Mouse (Mus musculus): ENCODE measurements at regions not wholly inside any gene's neighbourhood (a gene's known extent, or its start where the extent isn't known, plus 50 kb on each side); places are given as distances from the start of the nearest gene placed in this dataset.

DNA sequence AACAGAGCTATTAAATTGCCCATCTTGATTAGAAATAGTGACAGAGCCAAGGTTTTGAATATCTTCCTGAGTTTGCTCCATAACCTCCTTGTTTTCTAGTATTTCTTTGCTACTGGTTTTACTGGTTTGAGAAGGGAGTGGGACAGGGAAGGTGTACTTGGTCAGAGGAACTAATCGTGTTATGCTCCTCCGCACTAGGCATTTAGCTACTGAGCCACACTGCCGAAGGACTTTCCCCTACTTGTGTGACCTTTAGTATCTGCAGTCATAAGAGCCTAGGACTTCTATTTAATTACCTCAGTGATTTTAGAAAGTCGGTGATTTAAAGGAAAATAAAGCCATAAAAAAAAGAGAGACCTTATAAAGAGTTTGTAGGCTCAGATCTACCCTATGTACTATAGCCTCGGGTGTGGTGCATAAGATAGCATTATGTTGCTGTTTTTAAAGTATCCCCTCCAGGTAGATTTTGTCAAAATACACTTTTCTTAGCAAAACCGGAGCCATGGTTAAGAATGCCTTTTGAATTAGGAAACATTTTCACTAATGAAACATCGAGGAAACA is 158.5 kb upstream of the Dpt start:
- no peak overlapping the region for H3K9ac ChIP-seq (ENCODE audit: low read depth, low read length)
- H3K4me1 ChIP-seq (replicated peaks; ENCODE audit: insufficient read depth, low read length) = no peaks in the 10 kb centered on the region
- H3K9me3 ChIP-seq (replicated peaks; ENCODE audit: low read length) = no peaks in the 10 kb centered on the region
- no peak overlapping the region for H3K4me3 ChIP-seq (replicated peaks; ENCODE audit: low read depth, low read length)
- H3K4me2 ChIP-seq (ENCODE audit: low read length) = no peak overlapping the region
- H3K27me3 ChIP-seq (ENCODE audit: insufficient read depth, low read length) = no peaks in the 10 kb centered on the region
- no peak for TF ChIP-seq CTCF (IDR thresholded peaks at IDR 0.05; ENCODE audit: low read depth)
- 80% methylated on average over 7 of the region's 7 CpGs for WGBS
- no peak for ATAC-seq (replicated peaks; ENCODE audit: low FRiP score, low read depth)
- no peaks in the 10 kb centered on the region for H3K36me3 ChIP-seq (ENCODE audit: insufficient read depth, low read length)
- DNase-seq (ENCODE audit: low spot score) = no peak
- H3K27ac ChIP-seq = no peak overlapping the region

DNA sequence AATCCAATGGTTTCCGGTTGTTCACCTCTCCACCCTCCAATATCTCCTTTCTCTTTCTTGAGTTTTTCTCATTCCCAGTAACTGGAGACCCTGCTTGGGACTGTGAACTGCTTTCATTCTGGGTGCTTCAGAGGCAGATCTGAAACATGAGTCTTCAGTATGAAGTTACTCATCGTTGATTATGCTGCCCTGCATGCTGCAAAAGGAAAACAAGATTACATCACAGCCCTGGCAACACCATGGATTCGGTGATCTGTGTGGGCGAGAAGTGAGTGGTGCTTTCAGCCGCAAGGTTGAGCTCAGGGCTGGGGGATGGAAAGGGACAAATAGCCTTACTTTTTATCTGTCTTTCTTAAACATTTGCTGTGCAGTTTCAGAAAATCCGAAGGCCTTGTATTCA is 164.8 kb upstream of the Dpt start:
- TF ChIP-seq CTCF (IDR thresholded peaks at IDR 0.05; ENCODE audit: low read depth) = no peak
- no peak overlapping the region for H3K4me2 ChIP-seq (ENCODE audit: low read length)
- 46% methylated on average over 6 of the region's 6 CpGs for WGBS
- H3K36me3 ChIP-seq (ENCODE audit: insufficient read depth, low read length) = no peaks in the 10 kb centered on the region
- H3K27me3 ChIP-seq (ENCODE audit: insufficient read depth, low read length) = no peaks in the 10 kb centered on the region
- no peak overlapping the region for H3K4me3 ChIP-seq (replicated peaks; ENCODE audit: low read depth, low read length)
- no peaks in the 10 kb centered on the region for H3K4me1 ChIP-seq (replicated peaks; ENCODE audit: insufficient read depth, low read length)
- DNase-seq (ENCODE audit: low spot score) (peak; percentile 69), ATAC-seq (replicated peaks; ENCODE audit: low FRiP score, low read depth) (0 out of 2 replicates have a peak, but pooled peaks have one; percentile 33)
- no peak overlapping the region for H3K27ac ChIP-seq
- no peaks in the 10 kb centered on the region for H3K9me3 ChIP-seq (replicated peaks; ENCODE audit: low read length)
- H3K9ac ChIP-seq (ENCODE audit: low read depth, low read length) = no peak overlapping the region

DNA sequence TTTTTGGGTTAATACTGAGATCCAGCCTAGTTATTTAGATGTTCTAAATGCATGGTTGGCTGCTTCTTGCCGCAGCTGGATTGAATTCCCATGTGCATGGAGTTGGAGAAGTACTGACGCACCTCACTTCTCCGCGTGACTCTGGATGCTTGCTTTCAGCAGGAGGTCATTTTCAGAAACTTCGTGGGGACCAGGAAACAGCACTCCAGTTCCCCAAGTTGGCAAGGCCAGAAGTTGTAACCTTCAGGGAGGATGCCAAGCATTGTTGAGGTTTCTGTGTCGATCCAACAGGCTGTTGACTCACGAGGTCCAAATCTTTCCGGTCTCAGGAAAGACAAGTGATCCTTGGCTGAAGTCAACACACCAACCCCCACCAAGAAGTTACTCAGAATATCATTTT is 167.6 kb upstream of the Dpt start:
- Histone ChIP-seq H3K36me3 (ENCODE audit: insufficient read depth, low read length) (no peaks in the 10 kb centered on the region), H3K9ac (ENCODE audit: low read depth, low read length) (no peak overlapping the region), H3K27ac (no peak overlapping the region), H3K27me3 (ENCODE audit: insufficient read depth, low read length) (no peaks in the 10 kb centered on the region), H3K4me1 (replicated peaks; ENCODE audit: insufficient read depth, low read length) (no peaks in the 10 kb centered on the region), H3K9me3 (replicated peaks; ENCODE audit: low read length) (no peaks in the 10 kb centered on the region), H3K4me2 (ENCODE audit: low read length) (no peak overlapping the region), H3K4me3 (replicated peaks; ENCODE audit: low read depth, low read length) (no peak overlapping the region)
- TF ChIP-seq CTCF (IDR thresholded peaks at IDR 0.05; ENCODE audit: low read depth) = no peak
- 62% methylated on average over 8 of the region's 8 CpGs for WGBS
- no peak for DNase-seq (ENCODE audit: low spot score)
- no peak for ATAC-seq (replicated peaks; ENCODE audit: low FRiP score, low read depth)

DNA sequence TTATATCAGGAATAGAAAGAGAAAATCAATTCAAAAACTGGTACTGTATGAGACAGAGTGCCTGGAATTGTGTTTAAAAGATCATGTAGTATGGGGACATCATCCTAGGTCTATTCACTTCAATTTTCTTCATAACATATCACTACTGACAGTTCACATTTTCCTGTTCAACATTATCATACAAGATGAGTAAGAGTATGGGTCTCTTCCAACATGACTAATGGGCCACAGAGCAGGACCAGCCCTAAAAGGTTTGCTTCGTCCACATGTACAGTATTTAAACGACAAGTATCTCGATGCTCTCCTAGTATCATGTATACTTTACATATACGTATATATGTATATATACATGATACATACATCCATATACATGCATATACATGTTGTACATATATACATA is 164.8 kb upstream of the Atp1b1 start:
- Histone ChIP-seq H3K9ac (ENCODE audit: low read depth, low read length) (no peak overlapping the region), H3K4me2 (ENCODE audit: low read length) (no peak overlapping the region), H3K27ac (no peak overlapping the region), H3K36me3 (ENCODE audit: insufficient read depth, low read length) (no peaks in the 10 kb centered on the region), H3K9me3 (replicated peaks; ENCODE audit: low read length) (no peaks in the 10 kb centered on the region), H3K4me1 (replicated peaks; ENCODE audit: insufficient read depth, low read length) (no peaks in the 10 kb centered on the region), H3K4me3 (replicated peaks; ENCODE audit: low read depth, low read length) (no peak overlapping the region), H3K27me3 (ENCODE audit: insufficient read depth, low read length) (no peaks in the 10 kb centered on the region)
- DNase-seq (ENCODE audit: low spot score) (no peak), ATAC-seq (replicated peaks; ENCODE audit: low FRiP score, low read depth) (no peak)
- 88% methylated on average over 4 of the region's 4 CpGs for WGBS
- TF ChIP-seq CTCF (IDR thresholded peaks at IDR 0.05; ENCODE audit: low read depth) = no peak

DNA sequence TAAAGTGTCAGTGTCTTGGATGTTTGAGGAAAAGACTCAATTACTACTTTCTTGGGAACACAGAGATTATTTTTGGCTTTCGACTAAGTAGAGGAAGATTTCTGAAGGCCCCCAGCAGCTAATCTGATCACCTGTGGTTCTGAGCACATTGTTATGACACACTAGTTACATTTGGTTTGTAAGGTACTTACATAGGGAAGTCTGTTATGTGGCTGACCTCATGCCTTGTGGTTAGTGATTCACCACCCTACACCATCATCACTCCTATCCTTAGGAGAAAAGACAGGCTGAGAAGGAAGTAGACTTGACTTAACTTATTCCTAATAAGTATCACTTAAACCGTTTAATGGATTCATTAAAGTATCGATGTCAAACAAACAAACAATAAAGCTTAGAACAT is 164.3 kb upstream of the Atp1b1 start:
- no peak for ATAC-seq (replicated peaks; ENCODE audit: low FRiP score, low read depth)
- H3K36me3 ChIP-seq (ENCODE audit: insufficient read depth, low read length) = no peaks in the 10 kb centered on the region
- 94% methylated on average over 3 of the region's 3 CpGs for WGBS

DNA sequence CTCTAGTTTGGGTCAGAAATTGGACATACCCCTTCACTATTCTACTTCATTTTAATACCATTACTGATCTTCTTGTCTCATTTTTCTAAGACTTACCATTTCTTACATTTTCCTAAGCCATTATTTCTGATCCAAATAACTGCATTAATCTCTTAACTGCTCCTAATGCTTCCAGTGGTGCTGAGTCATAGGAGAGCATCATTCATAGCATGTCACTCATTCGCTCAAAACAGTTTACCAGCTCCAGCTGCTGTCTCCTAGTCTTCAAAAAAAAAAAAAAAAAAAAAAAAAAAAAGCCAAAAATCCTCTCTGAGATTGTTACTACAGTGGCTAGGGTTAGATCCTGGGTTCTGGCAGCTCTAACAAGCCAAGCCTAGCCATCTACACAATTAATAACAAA is 162.0 kb upstream of the Atp1b1 start:
- 82% methylated on average over 1 of the region's 1 CpGs for WGBS
- no peak overlapping the region for H3K27ac ChIP-seq
- TF ChIP-seq CTCF (IDR thresholded peaks at IDR 0.05; ENCODE audit: low read depth) = no peak

More for the DNA sequence above, 164.3 kb upstream of the Atp1b1 start:
- Histone ChIP-seq H3K9ac (ENCODE audit: low read depth, low read length) (no peak overlapping the region), H3K27me3 (ENCODE audit: insufficient read depth, low read length) (no peaks in the 10 kb centered on the region), H3K4me2 (ENCODE audit: low read length) (no peak overlapping the region), H3K27ac (no peak overlapping the region), H3K4me3 (replicated peaks; ENCODE audit: low read depth, low read length) (no peak overlapping the region), H3K4me1 (replicated peaks; ENCODE audit: insufficient read depth, low read length) (no peaks in the 10 kb centered on the region), H3K9me3 (replicated peaks; ENCODE audit: low read length) (no peaks in the 10 kb centered on the region)
- no peak for DNase-seq (ENCODE audit: low spot score)
- TF ChIP-seq CTCF (IDR thresholded peaks at IDR 0.05; ENCODE audit: low read depth) = no peak

DNA sequence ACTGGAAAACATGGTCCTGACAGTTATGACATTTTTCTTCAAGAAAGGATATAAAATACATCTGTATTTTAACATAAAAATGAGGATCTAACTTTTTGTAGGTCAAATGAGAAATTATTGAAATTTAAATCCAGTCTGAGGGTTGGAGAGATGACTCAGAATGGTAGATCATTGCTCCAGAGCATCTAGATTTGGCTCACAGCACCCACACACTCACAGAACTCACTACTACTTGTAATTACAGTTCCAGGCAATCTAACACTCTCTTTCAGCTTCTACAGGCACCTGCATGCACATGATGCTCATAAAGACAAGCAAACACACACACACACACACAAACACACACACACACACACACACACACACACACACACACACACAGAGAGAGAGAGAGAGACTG is 159.7 kb upstream of the Atp1b1 start:
- no peak for TF ChIP-seq CTCF (IDR thresholded peaks at IDR 0.05; ENCODE audit: low read depth)
- H3K27me3 ChIP-seq (ENCODE audit: insufficient read depth, low read length) = no peaks in the 10 kb centered on the region
- no peak for ATAC-seq (replicated peaks; ENCODE audit: low FRiP score, low read depth)

More for the DNA sequence above, 162.0 kb upstream of the Atp1b1 start:
- H3K36me3 ChIP-seq (ENCODE audit: insufficient read depth, low read length) = no peaks in the 10 kb centered on the region
- no peak for DNase-seq (ENCODE audit: low spot score)
- no peak overlapping the region for H3K9ac ChIP-seq (ENCODE audit: low read depth, low read length)
- H3K9me3 ChIP-seq (replicated peaks; ENCODE audit: low read length) = no peaks in the 10 kb centered on the region
- H3K27me3 ChIP-seq (ENCODE audit: insufficient read depth, low read length) = no peaks in the 10 kb centered on the region
- no peak overlapping the region for H3K4me3 ChIP-seq (replicated peaks; ENCODE audit: low read depth, low read length)
- no peak for ATAC-seq (replicated peaks; ENCODE audit: low FRiP score, low read depth)
- no peak overlapping the region for H3K4me2 ChIP-seq (ENCODE audit: low read length)
- H3K4me1 ChIP-seq (replicated peaks; ENCODE audit: insufficient read depth, low read length) = no peaks in the 10 kb centered on the region

More for the DNA sequence above, 159.7 kb upstream of the Atp1b1 start:
- Histone ChIP-seq H3K9ac (ENCODE audit: low read depth, low read length) (no peak overlapping the region), H3K27ac (no peak overlapping the region), H3K4me1 (replicated peaks; ENCODE audit: insufficient read depth, low read length) (no peaks in the 10 kb centered on the region), H3K4me2 (ENCODE audit: low read length) (no peak overlapping the region), H3K36me3 (ENCODE audit: insufficient read depth, low read length) (no peaks in the 10 kb centered on the region), H3K9me3 (replicated peaks; ENCODE audit: low read length) (no peaks in the 10 kb centered on the region), H3K4me3 (replicated peaks; ENCODE audit: low read depth, low read length) (no peak overlapping the region)
- DNase-seq (ENCODE audit: low spot score) = no peak

Data from kidney, postnatal 0 days (tissue).